Mouse (Mus musculus): ENCODE data around the gene Krt84. TPM values are rescaled to one million over a fixed set of nuclear protein-coding genes. Genes with fewer than 3 reads are reported as not detected.

Gene Krt84
- not detected in 2 replicates for polyA plus RNA-seq (2012; ENCODE audit: insufficient read depth, insufficient read length, missing spikeins)

- H3K4me3 ChIP-seq (ENCODE audit: insufficient read depth, low read length), result no peak within 1 kb of the TSS
- TF ChIP-seq CTCF (IDR thresholded peaks at IDR 0.05; ENCODE audit: low read depth, low read length), result no peak
- no peak for TF ChIP-seq POLR2A (IDR thresholded peaks at IDR 0.05; ENCODE audit: borderline replicate concordance, low read depth, low read length)
- no peaks in the 10 kb centered on the region for H3K4me1 ChIP-seq (ENCODE audit: control insufficient read depth, insufficient read depth, low read length)
- no peak within 1 kb of the TSS for H3K27ac ChIP-seq (ENCODE audit: insufficient read depth, low read depth, low read length)
Observed at GRCm38 (mm10) chr15:101532720-101533119, at the start of gene Krt84. TSS of gene Krt84 (minus strand) at chr15:101532820.

- H3K27ac ChIP-seq (ENCODE audit: insufficient read depth, low read depth, low read length), result no peak overlapping the region
- TF ChIP-seq CTCF (IDR thresholded peaks at IDR 0.05; ENCODE audit: low read depth, low read length), result no peak
- TF ChIP-seq POLR2A (IDR thresholded peaks at IDR 0.05; ENCODE audit: borderline replicate concordance, low read depth, low read length), result no peak
- H3K4me3 ChIP-seq (ENCODE audit: insufficient read depth, low read length), result no peak overlapping the region
- peaks cover 36% of the 10 kb centered on the region for H3K4me1 ChIP-seq (ENCODE audit: control insufficient read depth, insufficient read depth, low read length)
Observed at GRCm38 (mm10) chr15:101581701-101582100, 49.1 kb upstream of the Krt84 start.

DNA sequence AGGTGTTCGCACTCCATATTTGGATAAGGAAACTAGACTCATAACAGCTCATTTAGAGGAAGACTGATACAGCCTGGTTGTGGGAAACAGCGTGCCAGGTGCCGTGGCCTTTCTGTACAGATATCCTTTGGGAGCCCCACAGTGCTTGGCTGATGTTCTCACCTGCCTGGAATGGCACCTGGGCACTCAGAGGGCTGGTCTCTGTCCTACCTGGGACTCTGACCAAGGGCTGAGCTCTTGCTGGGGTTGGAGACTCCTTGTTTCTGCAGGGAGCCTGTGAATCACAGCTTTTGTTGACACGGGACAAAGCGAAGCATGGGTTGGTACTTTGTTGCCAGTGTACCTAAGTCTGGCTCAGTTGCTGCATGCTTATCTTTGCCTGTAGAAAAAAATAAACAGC, 42.9 kb upstream of the Krt84 start:
- H3K4me3 ChIP-seq (ENCODE audit: insufficient read depth, low read length), result no peak overlapping the region
- H3K4me1 ChIP-seq (ENCODE audit: control insufficient read depth, insufficient read depth, low read length), result peaks cover 2% of the 10 kb centered on the region; the same call in 1 of the 2 replicates
- no peak for TF ChIP-seq POLR2A (IDR thresholded peaks at IDR 0.05; ENCODE audit: borderline replicate concordance, low read depth, low read length)
- no peak for TF ChIP-seq CTCF (IDR thresholded peaks at IDR 0.05; ENCODE audit: low read depth, low read length)
- no peak overlapping the region for H3K27ac ChIP-seq (ENCODE audit: insufficient read depth, low read depth, low read length)

DNA sequence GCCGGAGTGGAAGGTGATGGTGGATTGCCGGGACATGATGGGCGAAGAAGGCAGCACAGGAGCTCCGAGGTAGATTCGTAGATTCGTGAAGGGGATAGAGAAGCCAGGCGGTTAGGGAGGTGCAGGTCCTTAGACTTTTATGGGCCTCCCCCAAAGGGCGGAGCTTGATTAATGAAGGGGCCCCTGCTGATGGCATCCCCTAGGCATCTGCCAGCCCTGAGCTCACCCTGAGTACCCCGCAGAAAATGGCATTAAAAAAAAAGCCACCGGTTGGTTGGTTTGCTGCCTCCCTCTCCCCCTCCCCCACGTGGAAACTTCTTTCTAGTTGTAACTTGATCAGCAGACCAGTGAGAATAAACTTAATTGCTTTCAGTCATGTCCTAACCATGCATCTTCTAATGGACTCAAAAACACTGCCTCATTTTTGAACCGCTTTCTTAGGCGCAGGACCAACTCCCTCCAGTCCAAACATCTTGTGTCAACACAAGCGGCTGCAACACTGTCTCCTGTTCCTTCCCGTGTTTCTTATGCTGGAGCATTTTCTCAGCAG, 41.3 kb upstream of the Krt84 start, which contains the start of gene Krt75:
TSS of gene Krt75 (minus strand) at position 109 of the 550 bp plus-strand sequence.
- Histone ChIP-seq H3K27ac (ENCODE audit: insufficient read depth, low read depth, low read length) (no peak within 1 kb of the TSS), H3K4me3 (ENCODE audit: insufficient read depth, low read length) (no peak within 1 kb of the TSS), H3K4me1 (ENCODE audit: control insufficient read depth, insufficient read depth, low read length) (no peaks in the 10 kb centered on the region)
- TF ChIP-seq POLR2A (IDR thresholded peaks at IDR 0.05; ENCODE audit: borderline replicate concordance, low read depth, low read length) (no peak), CTCF (IDR thresholded peaks at IDR 0.05; ENCODE audit: low read depth, low read length) (no peak)

DNA sequence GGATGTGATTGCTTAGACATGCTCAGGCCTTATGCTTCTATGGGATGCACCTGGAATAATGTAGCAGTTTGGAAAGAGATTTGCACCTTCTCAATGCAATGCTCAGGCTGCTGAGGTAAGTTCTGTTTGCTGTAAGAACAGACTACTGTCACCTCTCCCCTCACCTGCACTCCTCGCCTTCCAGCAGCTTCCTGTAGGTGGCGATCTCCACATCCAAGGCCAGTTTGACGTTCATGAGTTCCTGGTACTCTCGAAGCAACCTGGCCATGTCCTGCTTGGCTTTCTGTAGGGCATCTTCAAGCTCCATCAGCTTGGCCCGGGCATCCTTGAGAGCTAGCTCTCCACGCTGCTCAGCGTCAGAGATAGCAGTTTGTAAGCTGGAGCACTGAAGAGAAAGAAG, 35.2 kb upstream of the Krt84 start:
- no peaks in the 10 kb centered on the region for H3K4me1 ChIP-seq (ENCODE audit: control insufficient read depth, insufficient read depth, low read length)
- TF ChIP-seq POLR2A (IDR thresholded peaks at IDR 0.05; ENCODE audit: borderline replicate concordance, low read depth, low read length), result no peak
- H3K27ac ChIP-seq (ENCODE audit: insufficient read depth, low read depth, low read length), result no peak overlapping the region
- H3K4me3 ChIP-seq (ENCODE audit: insufficient read depth, low read length), result no peak overlapping the region

DNA sequence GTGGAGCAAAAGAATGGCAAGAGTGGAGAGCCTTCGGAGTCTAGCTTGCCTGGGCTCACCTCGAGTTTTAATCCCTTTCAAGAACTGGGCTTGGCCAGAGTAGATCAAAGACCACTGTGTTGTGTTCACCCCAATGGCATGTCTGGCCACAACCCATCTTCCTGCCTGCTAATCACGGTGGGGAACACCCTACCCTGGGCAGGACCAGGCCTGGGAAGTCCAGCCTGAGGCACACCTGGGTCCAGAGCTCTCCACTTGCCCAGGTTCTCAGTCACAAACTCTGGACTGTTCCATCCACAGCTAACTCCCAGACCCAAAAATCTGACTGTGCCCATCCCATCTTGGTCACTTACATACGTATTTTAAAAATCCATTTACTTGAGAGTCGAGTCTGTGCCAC, 30.2 kb upstream of the Krt84 start, which contains the start of gene Krt90:
TSS of gene Krt90 (minus strand) at position 101 of the 400 bp plus-strand sequence.
- Histone ChIP-seq H3K4me1 (ENCODE audit: control insufficient read depth, insufficient read depth, low read length) (no peaks in the 10 kb centered on the region), H3K4me3 (ENCODE audit: insufficient read depth, low read length) (no peak within 1 kb of the TSS), H3K27ac (ENCODE audit: insufficient read depth, low read depth, low read length) (no peak within 1 kb of the TSS)
- no peak for TF ChIP-seq CTCF (IDR thresholded peaks at IDR 0.05; ENCODE audit: low read depth, low read length)
- no peak for TF ChIP-seq POLR2A (IDR thresholded peaks at IDR 0.05; ENCODE audit: borderline replicate concordance, low read depth, low read length)

GRCm38 (mm10) chr15:101558034-101558646, 25.5 kb upstream of the Krt84 start:
- Histone ChIP-seq H3K4me3 (ENCODE audit: insufficient read depth, low read length) (no peak overlapping the region), H3K27ac (ENCODE audit: insufficient read depth, low read depth, low read length) (no peak overlapping the region), H3K4me1 (ENCODE audit: control insufficient read depth, insufficient read depth, low read length) (no peaks in the 10 kb centered on the region)
- TF ChIP-seq POLR2A (IDR thresholded peaks at IDR 0.05; ENCODE audit: borderline replicate concordance, low read depth, low read length) (no peak), CTCF (IDR thresholded peaks at IDR 0.05; ENCODE audit: low read depth, low read length) (no peak)

- no peak for TF ChIP-seq POLR2A (IDR thresholded peaks at IDR 0.05; ENCODE audit: borderline replicate concordance, low read depth, low read length)
- TF ChIP-seq CTCF (IDR thresholded peaks at IDR 0.05; ENCODE audit: low read depth, low read length), result no peak
- Histone ChIP-seq H3K4me3 (ENCODE audit: insufficient read depth, low read length) (no peak overlapping the region), H3K27ac (ENCODE audit: insufficient read depth, low read depth, low read length) (no peak overlapping the region), H3K4me1 (ENCODE audit: control insufficient read depth, insufficient read depth, low read length) (no peaks in the 10 kb centered on the region)
Observed at GRCm38 (mm10) chr15:101553169-101553568, 20.5 kb upstream of the Krt84 start.

GRCm38 (mm10) chr15:101552188-101552587, 19.6 kb upstream of the Krt84 start:
- no peak for TF ChIP-seq CTCF (IDR thresholded peaks at IDR 0.05; ENCODE audit: low read depth, low read length)
- no peak for TF ChIP-seq POLR2A (IDR thresholded peaks at IDR 0.05; ENCODE audit: borderline replicate concordance, low read depth, low read length)
- Histone ChIP-seq H3K27ac (ENCODE audit: insufficient read depth, low read depth, low read length) (no peak overlapping the region), H3K4me3 (ENCODE audit: insufficient read depth, low read length) (no peak overlapping the region), H3K4me1 (ENCODE audit: control insufficient read depth, insufficient read depth, low read length) (no peaks in the 10 kb centered on the region)

GRCm38 (mm10) chr15:101550567-101550966, 17.9 kb upstream of the Krt84 start, which contains the start of gene Krt82:
TSS of gene Krt82 (minus strand) at chr15:101550667.
- no peak within 1 kb of the TSS for H3K4me3 ChIP-seq (ENCODE audit: insufficient read depth, low read length)
- no peak within 1 kb of the TSS for H3K27ac ChIP-seq (ENCODE audit: insufficient read depth, low read depth, low read length)
- no peak for TF ChIP-seq CTCF (IDR thresholded peaks at IDR 0.05; ENCODE audit: low read depth, low read length)
- TF ChIP-seq POLR2A (IDR thresholded peaks at IDR 0.05; ENCODE audit: borderline replicate concordance, low read depth, low read length), result no peak
- no peaks in the 10 kb centered on the region for H3K4me1 ChIP-seq (ENCODE audit: control insufficient read depth, insufficient read depth, low read length)
